Mouse (Mus musculus) myocyte (in vitro differentiated cells): ENCODE results near the gene Trim9. TPM values are rescaled to one million over a fixed set of nuclear protein-coding genes. Genes with fewer than 3 reads are reported as not detected.

Source experiments
- H3K27me3 ChIP-seq: one replicate; pipeline ENCODE4 v1.6.1; 2011; ENCODE audit not compliant: control insufficient read depth, insufficient read depth, insufficient read length
- H3K36me3 ChIP-seq: one replicate; pipeline ENCODE4 v1.6.1; 2011; ENCODE audit not compliant: control insufficient read depth, insufficient read depth
- H3K4me2 ChIP-seq: one replicate; pipeline ENCODE4 v1.6.1; 2011; ENCODE audit warnings: low read depth, control low read depth
- H3K4me3 ChIP-seq: one replicate; pipeline ENCODE4 v1.5.1; 2011; ENCODE audit warnings: mild to moderate bottlenecking, control low read depth, moderate library complexity
- H3K79me2 ChIP-seq: one replicate; pipeline ENCODE4 v1.6.1; 2011; ENCODE audit not compliant: control insufficient read depth, insufficient read depth
- H3ac ChIP-seq: one replicate; pipeline ENCODE4 v1.6.1; 2011; ENCODE audit not compliant: control insufficient read depth, insufficient read length
- CEBPB ChIP-seq: IDR thresholded peaks from 2 replicates; pipeline ENCODE4 v1.6.1; 2011; ENCODE audit warnings: mild to moderate bottlenecking, moderate library complexity; ENCODE audit not compliant: poor library complexity, insufficient read depth, severe bottlenecking
- E2F4 ChIP-seq: IDR thresholded peaks from one replicate; pipeline ENCODE4 v1.6.1; 2011; ENCODE audit warnings: mild to moderate bottlenecking, control low read depth, moderate library complexity; ENCODE audit not compliant: insufficient read depth
- MAX ChIP-seq: IDR thresholded peaks from one replicate; pipeline ENCODE4 v1.6.1; 2011; ENCODE audit warnings: low read depth, mild to moderate bottlenecking, control low read depth
- MYOD1 ChIP-seq, 3 experiments: IDR thresholded peaks; one replicate each; pipeline ENCODE4 v1.6.1; 2011; ENCODE audit warnings: control low read depth in 2 of 3, low read depth in 2 of 3, mild to moderate bottlenecking in 2 of 3, moderate library complexity in 1 of 3; ENCODE audit not compliant: insufficient read length in 2 of 3, control insufficient read depth in 1 of 3
- MYOG ChIP-seq, 3 experiments: IDR thresholded peaks; one replicate each; pipeline ENCODE4 v1.6.1; 2011; ENCODE audit warnings: control low read depth in 2 of 3, low read depth in 2 of 3, mild to moderate bottlenecking in 2 of 3; ENCODE audit not compliant: insufficient read length in 2 of 3, control insufficient read depth in 1 of 3, insufficient read depth in 1 of 3
- POLR2A ChIP-seq: IDR thresholded peaks from one replicate; pipeline ENCODE4 v1.6.1; 2011; ENCODE audit warnings: low read depth, mild to moderate bottlenecking, control low read depth, moderate library complexity; ENCODE audit not compliant: insufficient read length
- POLR2AphosphoS2 ChIP-seq: IDR thresholded peaks from one replicate; pipeline ENCODE4 v1.6.1; 2011; ENCODE audit warnings: low read depth, control low read depth; ENCODE audit not compliant: insufficient read length
- REST ChIP-seq: IDR thresholded peaks from one replicate; pipeline ENCODE4 v1.6.1; 2011; ENCODE audit warnings: mild to moderate bottlenecking, control low read depth, moderate library complexity; ENCODE audit not compliant: insufficient read depth, insufficient read length
- SRF ChIP-seq: IDR thresholded peaks from one replicate; pipeline ENCODE4 v1.6.1; 2011; ENCODE audit warnings: low read depth; ENCODE audit not compliant: control insufficient read depth, insufficient read length
- TCF12 ChIP-seq: IDR thresholded peaks from one replicate; pipeline ENCODE4 v1.6.1; 2011; ENCODE audit warnings: mild to moderate bottlenecking, control low read depth; ENCODE audit not compliant: poor library complexity, insufficient read depth, severe bottlenecking
- TCF3 ChIP-seq: IDR thresholded peaks from one replicate; pipeline ENCODE4 v1.6.1; 2011; ENCODE audit warnings: low read depth, control low read depth; ENCODE audit not compliant: insufficient read length
- USF1 ChIP-seq: IDR thresholded peaks from one replicate; pipeline ENCODE4 v1.6.1; 2011; ENCODE audit warnings: low read depth, mild to moderate bottlenecking, control low read depth, moderate library complexity
- polyA plus RNA-seq: library from polyadenylated mRNA; unstranded; fragments of >200 nt; fragmentation: generic; extraction: Trizol; gene quantifications from one replicate; pipeline ENCODE4 v1.2.1, GENCODE M21; 2012; ENCODE audit warnings: missing spikeins

The Trim9 gene
- polyA plus RNA-seq, 1 experiment = not detected

DNA sequence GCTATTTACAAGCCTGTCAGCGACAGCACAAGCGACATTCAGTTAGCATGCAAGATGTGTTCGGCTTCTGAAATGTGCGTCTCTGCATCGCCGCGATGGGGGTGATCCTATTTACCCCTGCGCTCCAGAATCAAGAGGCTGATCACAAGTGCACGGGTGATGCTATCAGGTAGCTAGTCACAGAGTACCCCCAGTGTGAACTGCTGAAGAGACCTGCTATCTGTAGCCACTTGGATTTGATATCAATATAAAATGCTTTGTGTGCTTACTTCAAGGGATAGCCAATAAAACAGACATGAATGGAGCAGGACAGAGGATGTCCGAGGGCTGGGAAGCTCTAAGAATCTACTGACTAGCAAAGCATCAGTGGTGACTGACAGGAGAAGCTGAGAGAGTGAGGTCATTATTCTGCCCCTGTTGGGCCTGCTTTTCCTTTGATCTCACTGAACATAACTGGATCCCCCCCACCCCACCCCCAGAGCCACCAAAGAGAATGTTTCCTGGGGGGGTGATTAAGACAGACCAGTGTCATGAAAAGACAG lies 97.7 kb downstream of the Trim9 start:
- no peaks in the 10 kb centered on the region for H3K36me3 ChIP-seq
- no peak overlapping the region for H3K4me2 ChIP-seq
- peaks cover 61% of the 10 kb centered on the region for H3K27me3 ChIP-seq
- H3K79me2 ChIP-seq = no peaks in the 10 kb centered on the region
- no peak overlapping the region for H3K4me3 ChIP-seq
- no peak for TF ChIP-seq CEBPB
- TF ChIP-seq REST = no peak
- TF ChIP-seq E2F4 = no peak
- TF ChIP-seq USF1 = no peak
- no peak for TF ChIP-seq POLR2AphosphoS2
- no peak for TF ChIP-seq SRF
- no peak for TF ChIP-seq TCF12
- no peak for TF ChIP-seq MAX
- no peak for TF ChIP-seq TCF3
- TF ChIP-seq MYOG (IDR thresholded peaks at IDR 0.05; ENCODE audit: control insufficient read depth in 1 of 3, insufficient read depth in 1 of 3, insufficient read length in 2 of 3, low read depth in 2 of 3) = no peak
- TF ChIP-seq MYOD1 (IDR thresholded peaks at IDR 0.05; ENCODE audit: control insufficient read depth in 1 of 3, insufficient read length in 2 of 3, low read depth in 2 of 3) = no peak
- TF ChIP-seq POLR2A = no peak
- H3ac ChIP-seq = no peak overlapping the region

DNA sequence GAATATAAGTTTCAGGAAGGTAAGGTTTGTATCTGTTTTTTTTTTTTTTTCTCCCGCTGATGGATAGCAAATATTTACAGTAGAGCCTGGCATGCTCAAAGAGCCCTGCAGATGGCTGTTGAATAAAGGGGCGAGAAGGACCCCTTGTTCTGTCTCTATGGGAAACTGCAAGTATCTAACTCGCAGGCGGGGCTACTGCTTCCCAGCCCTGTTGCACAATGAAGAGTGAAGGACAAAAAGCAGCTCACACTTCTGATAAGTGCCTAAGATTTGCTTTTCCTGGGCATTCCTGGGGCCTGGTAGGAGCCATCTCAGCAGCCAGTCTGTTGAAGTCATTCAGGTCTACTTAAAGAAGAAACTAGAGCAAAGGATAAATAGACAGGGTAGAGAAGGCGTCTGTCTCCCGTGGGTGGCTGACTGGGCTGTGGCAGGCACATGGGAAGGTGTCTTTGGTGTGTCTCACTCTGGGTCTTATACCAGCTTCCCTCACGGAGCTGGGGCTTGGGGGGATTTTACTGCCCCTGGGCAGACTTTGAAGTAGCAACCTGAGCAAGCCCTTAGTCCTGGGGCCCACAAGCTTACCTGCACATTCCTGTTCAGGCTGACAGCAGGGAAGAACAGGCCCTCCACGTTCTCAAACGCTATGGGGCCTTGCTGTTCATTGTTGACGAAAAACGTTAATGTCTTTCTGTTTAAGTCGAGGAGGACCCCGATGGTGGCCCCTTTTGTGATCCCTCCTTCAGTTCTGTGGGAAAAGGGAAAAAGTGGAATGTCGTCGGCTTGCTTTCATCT lies 99.5 kb downstream of the Trim9 start:
- no peak overlapping the region for H3K4me3 ChIP-seq
- H3K79me2 ChIP-seq = no peaks in the 10 kb centered on the region
- H3ac ChIP-seq = no peak overlapping the region
- no peaks in the 10 kb centered on the region for H3K36me3 ChIP-seq
- H3K27me3 ChIP-seq = peaks cover 57% of the 10 kb centered on the region
- no peak overlapping the region for H3K4me2 ChIP-seq
- TF ChIP-seq TCF3 = no peak
- TF ChIP-seq POLR2AphosphoS2 = no peak
- TF ChIP-seq CEBPB = no peak
- no peak for TF ChIP-seq MYOG (IDR thresholded peaks at IDR 0.05; ENCODE audit: control insufficient read depth in 1 of 3, insufficient read depth in 1 of 3, insufficient read length in 2 of 3, low read depth in 2 of 3)
- no peak for TF ChIP-seq USF1
- no peak for TF ChIP-seq POLR2A
- no peak for TF ChIP-seq TCF12
- no peak for TF ChIP-seq REST
- no peak for TF ChIP-seq SRF
- no peak for TF ChIP-seq MAX
- no peak for TF ChIP-seq MYOD1 (IDR thresholded peaks at IDR 0.05; ENCODE audit: control insufficient read depth in 1 of 3, insufficient read length in 2 of 3, low read depth in 2 of 3)
- TF ChIP-seq E2F4 = no peak

- no peak overlapping the region for H3K4me2 ChIP-seq
- no peaks in the 10 kb centered on the region for H3K36me3 ChIP-seq
- no peak overlapping the region for H3K4me3 ChIP-seq
- H3K27me3 ChIP-seq = peaks cover 24% of the 10 kb centered on the region
- H3K79me2 ChIP-seq = no peaks in the 10 kb centered on the region
- no peak for TF ChIP-seq E2F4
- TF ChIP-seq USF1 = no peak
- TF ChIP-seq POLR2AphosphoS2 = no peak
- TF ChIP-seq MYOG (IDR thresholded peaks at IDR 0.05; ENCODE audit: control insufficient read depth in 1 of 3, insufficient read depth in 1 of 3, insufficient read length in 2 of 3, low read depth in 2 of 3) = no peak
- no peak overlapping the region for H3ac ChIP-seq
Measured at GRCm38 (mm10) chr12:70242550-70242949, 104.9 kb downstream of the Trim9 start.

- peaks cover 7% of the 10 kb centered on the region for H3K27me3 ChIP-seq
- no peak for TF ChIP-seq REST
- no peak for TF ChIP-seq TCF3
- no peak for TF ChIP-seq MYOG (IDR thresholded peaks at IDR 0.05; ENCODE audit: control insufficient read depth in 1 of 3, insufficient read depth in 1 of 3, insufficient read length in 2 of 3, low read depth in 2 of 3)
- TF ChIP-seq SRF = no peak
- no peak overlapping the region for H3K4me2 ChIP-seq
- H3K79me2 ChIP-seq = no peaks in the 10 kb centered on the region
- H3K36me3 ChIP-seq = no peaks in the 10 kb centered on the region
- no peak overlapping the region for H3K4me3 ChIP-seq
- H3ac ChIP-seq = no peak overlapping the region
Measured at GRCm38 (mm10) chr12:70239741-70240140, 107.7 kb downstream of the Trim9 start.

DNA sequence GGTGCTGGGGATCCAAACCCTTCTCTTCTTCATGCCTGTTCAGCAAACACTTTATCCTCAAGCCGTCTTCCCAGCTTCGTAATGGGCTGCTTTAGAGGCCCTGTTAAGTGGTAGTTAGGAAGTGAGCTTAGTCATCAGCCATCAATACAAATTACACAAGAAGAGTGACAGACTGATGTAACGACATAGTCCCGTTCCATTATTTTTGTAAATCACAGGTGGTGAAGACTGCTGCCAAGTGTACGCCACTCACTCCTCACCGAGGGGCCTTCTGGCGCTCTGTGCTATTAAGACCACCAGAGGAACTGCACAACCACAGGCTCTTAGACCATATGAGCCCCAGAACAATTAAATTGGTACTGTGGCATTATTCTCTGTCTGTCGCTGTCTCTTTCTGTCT lies 108.8 kb downstream of the Trim9 start:
- TF ChIP-seq TCF3 (no peak), CEBPB (no peak), TCF12 (no peak), POLR2AphosphoS2 (no peak), POLR2A (no peak), REST (no peak)
- Histone ChIP-seq H3K4me2 (no peak overlapping the region), H3K79me2 (no peaks in the 10 kb centered on the region), H3ac (no peak overlapping the region), H3K36me3 (no peaks in the 10 kb centered on the region), H3K27me3 (peaks cover 5% of the 10 kb centered on the region), H3K4me3 (no peak overlapping the region)
